Mouse (Mus musculus) brain, adult 2 months (tissue): ENCODE measurements around the gene Gm28551.

Source experiments
- DNase-seq: peaks from one replicate; pipeline ENCODE4 v3.0.0; 2011; ENCODE audit warnings: low read depth, low spot score

Gm28551 gene

GRCm38 (mm10) chr1:53291197-53291596 is 61.3 kb downstream of the Gm28551 start:
- DNase-seq: no peak
